ENCODE assay signal across 19 mouse cellular contexts in the genomic region with DNA sequence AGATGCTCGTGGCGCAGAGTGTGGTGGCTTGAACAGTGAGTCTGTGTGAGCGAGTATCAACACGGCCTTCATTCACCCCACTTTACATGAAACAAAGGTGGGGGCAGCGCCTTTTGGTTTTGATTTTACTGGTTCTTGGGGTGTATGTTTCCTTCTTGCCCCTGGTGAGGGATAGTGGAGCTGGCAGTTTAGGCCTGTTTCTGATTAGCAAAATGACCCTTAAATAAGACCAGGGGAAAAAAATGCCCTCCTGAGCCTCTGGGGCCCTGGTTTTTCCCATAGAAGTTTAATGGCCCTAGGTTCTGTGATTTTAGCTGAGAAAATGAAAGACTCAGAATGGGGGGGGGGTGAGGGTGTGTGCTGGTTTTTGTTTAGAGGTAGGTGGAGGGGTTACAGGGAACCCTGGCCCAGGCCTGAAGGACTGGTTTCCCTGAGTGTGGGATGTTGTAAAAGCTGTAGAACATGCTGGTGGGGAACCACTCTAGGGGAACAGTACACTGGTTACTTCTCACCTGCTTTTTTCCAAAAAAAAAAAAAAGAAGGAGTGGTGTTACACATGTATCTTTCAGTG. TPM values are rescaled to one million over a fixed set of nuclear protein-coding genes. Genes with fewer than 3 reads are reported as not detected.
DNase-seq lines count a peak whose midpoint lies in the region; ATAC-seq and TF ChIP-seq lines count a peak whose summit lies in the region.
"Had no signal": no experiment of that assay in that cellular context is flagged by ENCODE, and none has a peak within 500 bp of the region (broad histone marks: within the 10 kb centered on the region; RNA-seq: fewer than 3 reads in every experiment).

No protein-coding gene starts in this region.

- peaks cover 24% of the 10 kb centered on the region for H3K4me1 ChIP-seq in hindbrain, embryonic 10.5 days (replicated peaks)
- no peaks in the 10 kb centered on the region for H3K4me1 ChIP-seq in hindbrain, postnatal 0 days (ENCODE audit: insufficient read depth, low read length)
- peaks cover 35% of the 10 kb centered on the region for H3K4me1 ChIP-seq in embryonic facial prominence, embryonic 12.5 days
- peaks cover 38% of the 10 kb centered on the region for H3K4me1 ChIP-seq in limb, embryonic 11.5 days (ENCODE audit: control insufficient read depth, insufficient read depth, low read length)
- H3K4me1 ChIP-seq: intestine, embryonic 15.5 days had no signal

- H3K27me3 ChIP-seq in hindbrain, embryonic 10.5 days (ENCODE audit: insufficient read depth, poor library complexity, severe bottlenecking), result no peaks in the 10 kb centered on the region
- no peaks in the 10 kb centered on the region for H3K27me3 ChIP-seq in hindbrain, postnatal 0 days (ENCODE audit: insufficient read depth, low read length)
- H3K27me3 ChIP-seq in embryonic facial prominence, embryonic 12.5 days, result no peaks in the 10 kb centered on the region
- no peaks in the 10 kb centered on the region for H3K27me3 ChIP-seq in limb, embryonic 11.5 days (ENCODE audit: control insufficient read depth, insufficient read depth, low read length)
- H3K27me3 ChIP-seq: CH12.LX; hindbrain, embryonic 13.5 days; intestine, embryonic 15.5 days; Patski had no signal

- peak; percentile 7 for DNase-seq in hindbrain, embryonic 10.5 days (ENCODE audit: low spot score)
- DNase-seq in hindbrain, postnatal 0 days (ENCODE audit: low spot score), result no peak
- peak; percentile 73 for DNase-seq in limb, embryonic 11.5 days (ENCODE audit: low spot score)
- DNase-seq in right cerebral cortex, postnatal 36 days (ENCODE audit: low spot score in 2 of 2), result no peak
- no peak for DNase-seq in thymus, postnatal 25 days
- DNase-seq: adrenal gland, adult 2 months; adrenal gland, postnatal 36 days; cerebellum, adult 2 months; cerebellum, postnatal 10 days; gastrocnemius, postnatal 14 days; heart, postnatal 10 days; heart, postnatal 4 days; kidney, adult 18-20 months had no signal

- no peaks in the 10 kb centered on the region for H3K36me3 ChIP-seq in hindbrain, embryonic 10.5 days
- H3K36me3 ChIP-seq in hindbrain, postnatal 0 days (ENCODE audit: insufficient read depth, low read length), result no peaks in the 10 kb centered on the region
- H3K36me3 ChIP-seq in embryonic facial prominence, embryonic 12.5 days, result peaks cover 19% of the 10 kb centered on the region
- no peaks in the 10 kb centered on the region; the same call in 1 of the 2 replicates for H3K36me3 ChIP-seq in limb, embryonic 11.5 days (ENCODE audit: control insufficient read depth, insufficient read depth, low read length)
- H3K36me3 ChIP-seq: intestine, embryonic 15.5 days had no signal

- ATAC-seq in hindbrain, postnatal 0 days, result no peak
- no peak for ATAC-seq in embryonic facial prominence, embryonic 12.5 days (ENCODE audit: insufficient number of reproducible peaks, insufficient read depth, low FRiP score, low TSS enrichment)
- peak; percentile 74 for ATAC-seq in limb, embryonic 11.5 days (ENCODE audit: insufficient number of reproducible peaks, low FRiP score, low TSS enrichment, low read depth)
- ATAC-seq: forebrain, embryonic 14.5 days; intestine, embryonic 15.5 days; Patski had no signal

- H3K9me3 ChIP-seq in hindbrain, embryonic 10.5 days, result no peaks in the 10 kb centered on the region
- H3K9me3 ChIP-seq in hindbrain, postnatal 0 days (ENCODE audit: low read length), result no peaks in the 10 kb centered on the region
- no peaks in the 10 kb centered on the region for H3K9me3 ChIP-seq in embryonic facial prominence, embryonic 12.5 days
- no peaks in the 10 kb centered on the region for H3K9me3 ChIP-seq in limb, embryonic 11.5 days (ENCODE audit: control insufficient read depth, low read length)
- H3K9me3 ChIP-seq: hindbrain, embryonic 13.5 days; intestine, embryonic 15.5 days had no signal

- H3K4me2 ChIP-seq in hindbrain, postnatal 0 days (ENCODE audit: low read depth, low read length), result no peak overlapping the region
- H3K4me2 ChIP-seq in embryonic facial prominence, embryonic 12.5 days (replicated peaks), result no peak overlapping the region
- no peak overlapping the region for H3K4me2 ChIP-seq in limb, embryonic 11.5 days (ENCODE audit: low read depth, severe bottlenecking)
- H3K4me2 ChIP-seq: hindbrain, embryonic 13.5 days; intestine, embryonic 15.5 days had no signal

- no peak overlapping the region for H3K4me3 ChIP-seq in hindbrain, embryonic 10.5 days
- no peak overlapping the region for H3K4me3 ChIP-seq in hindbrain, postnatal 0 days (ENCODE audit: low read length)
- H3K4me3 ChIP-seq in embryonic facial prominence, embryonic 12.5 days, result no peak overlapping the region
- H3K4me3 ChIP-seq in limb, embryonic 11.5 days (ENCODE audit: low read depth, low read length), result no peak overlapping the region
- H3K4me3 ChIP-seq: hindbrain, embryonic 13.5 days; intestine, embryonic 15.5 days had no signal

- WGBS in hindbrain, embryonic 10.5 days, result 78% methylated on average over 5 of the region's 5 CpGs
- WGBS in hindbrain, postnatal 0 days, result 96% methylated on average over 5 of the region's 5 CpGs
- 24% methylated on average over 5 of the region's 5 CpGs for WGBS in embryonic facial prominence, embryonic 12.5 days
- WGBS in limb, embryonic 11.5 days, result 11% methylated on average over 5 of the region's 5 CpGs

- H3K27ac ChIP-seq in hindbrain, embryonic 10.5 days, result no peak overlapping the region
- H3K27ac ChIP-seq in hindbrain, postnatal 0 days, result no peak overlapping the region
- H3K27ac ChIP-seq in embryonic facial prominence, embryonic 12.5 days, result peak overlapping the region; percentile 4; the same call in 1 of the 2 replicates
- peak overlapping the region; percentile 48 for H3K27ac ChIP-seq in limb, embryonic 11.5 days (replicated peaks; ENCODE audit: low read depth, low read length)
- H3K27ac ChIP-seq: hindbrain, embryonic 13.5 days; intestine, embryonic 15.5 days had no signal

- TF ChIP-seq CTCF in hindbrain, postnatal 0 days (IDR thresholded peaks at IDR 0.05; ENCODE audit: low read depth), result no peak

- H3K9ac ChIP-seq in hindbrain, postnatal 0 days (replicated peaks; ENCODE audit: low read length), result no peak overlapping the region
- H3K9ac ChIP-seq in embryonic facial prominence, embryonic 12.5 days, result no peak overlapping the region
- no peak overlapping the region for H3K9ac ChIP-seq in limb, embryonic 11.5 days (ENCODE audit: low read length)
- H3K9ac ChIP-seq: hindbrain, embryonic 13.5 days; intestine, embryonic 15.5 days had no signal

RNA-seq across cellular contexts. Expression of gene Kif26b, which starts 21.6 kb away (rescaled TPM):
- 4.6 and 4.9 TPM in 2 replicates for polyA plus RNA-seq in hindbrain, embryonic 10.5 days (2016; fragmentation: Nextera tagmentation; extraction: Ambion mirVana)
- 59.7 and 60.5 TPM in 2 replicates for total RNA-seq in hindbrain, postnatal 0 days (2014; rRNA removed)
- 5.2 and 5.8 TPM in 2 replicates for polyA plus RNA-seq in hindbrain, postnatal 0 days (2015; fragmentation: Nextera tagmentation; extraction: Ambion mirVana)
- polyA plus RNA-seq in embryonic facial prominence, embryonic 12.5 days (2016; fragmentation: Nextera tagmentation; extraction: Ambion mirVana), result 32.0 and 34.3 TPM in 2 replicates
- polyA plus RNA-seq in limb, embryonic 11.5 days (2014; fragmentation: Nextera tagmentation; extraction: Ambion mirVana), result 23.7 and 29.7 TPM in 2 replicates
- total RNA-seq: CH12.LX had no signal

Comparison
In these comparisons a context has a peak if more than half of its experiments do, and no peak if none do; other contexts are left out.
1. DNase-seq: peak in hindbrain, embryonic 10.5 days (single experiment) and limb, embryonic 11.5 days (single experiment); none in hindbrain, postnatal 0 days (single experiment), right cerebral cortex, postnatal 36 days (0 of 2) and thymus, postnatal 25 days (single experiment).
2. H3K27ac ChIP-seq: peak in embryonic facial prominence, embryonic 12.5 days (single experiment) and limb, embryonic 11.5 days (single experiment); none in hindbrain, embryonic 10.5 days (single experiment) and hindbrain, postnatal 0 days (single experiment).